Mouse (Mus musculus) olfactory bulb, adult 2 months (tissue): ENCODE data around the gene Nr2f2.

ENCODE experiments used
- CTCF ChIP-seq: fragments of 200-500 bp; IDR thresholded peaks from 2 replicates; pipeline ENCODE4 v1.5.1; 2012; ENCODE audit warnings: low read depth, mild to moderate bottlenecking, low read length, moderate library complexity; ENCODE audit not compliant: insufficient read depth
- POLR2A ChIP-seq: fragments of 200-500 bp; IDR thresholded peaks from 2 replicates; pipeline ENCODE4 v1.6.1; 2012; ENCODE audit warnings: mild to moderate bottlenecking, low read depth, low read length, moderate library complexity; ENCODE audit not compliant: insufficient read depth

DNA sequence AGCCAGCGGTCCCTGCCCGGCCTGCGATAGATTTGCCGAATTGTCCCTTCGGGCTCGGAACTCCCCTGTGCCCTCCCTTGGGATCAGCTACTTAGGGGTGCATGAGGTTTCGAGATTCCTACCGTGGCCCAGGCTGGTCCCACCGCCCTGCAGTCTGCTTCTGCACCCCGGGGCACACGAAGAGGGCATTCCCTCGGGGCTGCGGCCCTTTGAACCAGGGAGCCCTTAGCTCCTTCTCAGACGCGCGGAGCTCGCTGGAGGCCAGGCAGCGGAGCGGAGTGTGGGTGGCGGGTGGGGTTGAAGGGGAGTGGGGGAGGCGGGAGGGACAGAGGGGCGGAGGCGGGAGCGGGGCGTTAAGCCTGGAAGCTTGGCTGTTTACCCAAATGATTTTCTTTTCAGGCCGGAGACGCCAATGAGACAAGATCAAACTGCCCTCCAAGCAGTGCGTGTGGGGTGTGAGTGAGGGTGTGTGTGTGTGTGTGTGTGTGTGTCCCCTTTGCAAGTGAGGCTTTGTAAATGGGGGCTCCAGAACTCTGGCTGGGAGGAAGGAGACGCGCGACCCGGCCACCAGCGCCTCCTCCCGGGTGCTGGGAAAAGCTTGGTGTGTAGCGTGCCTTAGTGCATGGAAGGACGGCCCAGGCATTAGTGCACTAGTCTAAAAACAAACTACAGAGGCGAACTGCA lies 28.8 kb downstream of the Nr2f2 start:
- TF ChIP-seq CTCF (no peak), POLR2A (no peak)
